Mouse (Mus musculus) cerebellum, adult 2 months (tissue): ENCODE data around the gene Slc9a3. TPM values are rescaled to one million over a fixed set of nuclear protein-coding genes. Genes with fewer than 3 reads are reported as not detected.

Experiments used
- DNase-seq, 2 experiments: peaks; one replicate each; pipeline ENCODE4 v3.0.0; 2021
- H3K27ac ChIP-seq: fragments of 200-500 bp; 2 replicates; pipeline ENCODE4 v1.5.1; 2012; ENCODE audit warnings: low read length, control low read depth, inconsistent platforms; ENCODE audit not compliant: insufficient read depth
- H3K27me3 ChIP-seq: fragments of 200-500 bp; 2 replicates; pipeline ENCODE4 v1.6.1; 2012; ENCODE audit warnings: inconsistent platforms, mild to moderate bottlenecking, low read length, moderate library complexity; ENCODE audit not compliant: control insufficient read depth, insufficient read depth
- H3K4me1 ChIP-seq: fragments of 200-500 bp; 2 replicates; pipeline ENCODE4 v1.6.1; 2011; ENCODE audit warnings: low read length; ENCODE audit not compliant: control insufficient read depth, insufficient read depth
- H3K4me3 ChIP-seq: fragments of 200-500 bp; replicated peaks from 2 replicates; pipeline ENCODE3; 2011; ENCODE audit warnings: mild to moderate bottlenecking, low read depth, low read length, control low read depth; ENCODE audit not compliant: insufficient read depth
- CTCF ChIP-seq: fragments of 200-500 bp; IDR thresholded peaks from 2 replicates; pipeline ENCODE4 v1.5.1; 2011; ENCODE audit warnings: low read depth, mild to moderate bottlenecking, control low read depth, low read length, moderate library complexity, borderline replicate concordance; ENCODE audit not compliant: insufficient read depth
- POLR2A ChIP-seq: fragments of 200-500 bp; IDR thresholded peaks from 2 replicates; pipeline ENCODE4 v1.6.1; 2011; ENCODE audit warnings: low read length, control low read depth, borderline replicate concordance; ENCODE audit not compliant: insufficient read depth
- WGBS: fragments of 180-500 bp; shearing (Covaris S2); methylation state at CpG from one replicate; pipeline ENCODE4 v1.1.7; 2018; 5-methylcytosine and 5-hydroxymethylcytosine counted together
- polyA plus RNA-seq: library from polyadenylated mRNA; depleted of rRNA; stranded (reverse); fragments of >200 nt; gene quantifications from 2 replicates; pipeline ENCODE4 v1.2.3, GENCODE M21; 2012

Slc9a3 gene
- polyA plus RNA-seq, 1 experiment, result 7.4 TPM

DNA sequence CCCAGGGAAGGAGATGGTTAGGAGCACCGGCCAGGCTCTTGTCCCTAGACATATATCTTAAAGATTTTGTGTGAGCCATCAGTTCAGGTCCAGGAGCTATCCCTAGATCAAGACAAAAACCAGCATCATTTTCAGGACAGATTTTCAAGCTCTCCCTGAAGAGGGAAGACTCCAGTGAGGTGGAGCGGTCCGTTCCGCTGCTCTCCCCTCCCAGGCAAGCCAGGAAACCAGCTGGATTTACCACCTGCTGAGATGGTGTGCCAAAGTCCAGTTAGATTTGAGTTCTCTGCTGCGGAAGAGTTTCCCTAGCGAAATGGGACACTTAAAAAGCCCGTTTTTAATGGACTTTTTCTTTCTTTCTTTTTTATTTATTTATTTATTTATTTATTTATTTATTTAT lies 6.3 kb downstream of the Slc9a3 start:
- TF ChIP-seq CTCF (no peak), POLR2A (no peak)
- no peak overlapping the region for H3K4me3 ChIP-seq
- no peaks in the 10 kb centered on the region for H3K4me1 ChIP-seq
- H3K27me3 ChIP-seq, result no peaks in the 10 kb centered on the region
- H3K27ac ChIP-seq, result no peak overlapping the region
- WGBS, result 50% methylated on average over 7 of the region's 7 CpGs
- no peak for DNase-seq

DNA sequence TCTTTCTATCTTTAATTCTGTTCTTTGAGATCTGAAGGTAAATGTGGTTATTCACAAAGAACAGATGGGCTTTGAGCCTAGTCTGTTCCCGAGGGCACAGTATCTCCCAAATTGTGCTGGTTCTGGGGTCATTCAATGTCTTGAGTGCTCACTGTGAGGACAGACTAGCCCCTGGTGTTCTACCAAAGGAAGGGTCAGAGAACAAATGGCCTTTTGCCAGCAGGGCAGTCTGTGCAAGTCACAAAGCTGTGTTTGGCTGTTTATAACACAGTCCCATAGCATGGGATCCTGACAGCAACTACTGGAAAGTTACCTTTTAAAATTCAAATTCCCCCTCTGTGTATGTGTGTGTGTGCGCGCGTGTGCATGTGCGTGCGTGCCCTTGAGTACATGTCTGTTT lies 8.7 kb downstream of the Slc9a3 start:
- Histone ChIP-seq H3K4me1 (no peaks in the 10 kb centered on the region), H3K4me3 (no peak overlapping the region), H3K27me3 (no peaks in the 10 kb centered on the region), H3K27ac (no peak overlapping the region)
- TF ChIP-seq CTCF (no peak), POLR2A (no peak)
- 85% methylated on average over 6 of the region's 6 CpGs for WGBS
- DNase-seq, result peak in 1 of 2 experiments; percentile 10

GRCm38 (mm10) chr13:74138906-74139647 lies 17.8 kb downstream of the Slc9a3 start:
- TF ChIP-seq POLR2A, result no peak
- no peak for TF ChIP-seq CTCF
- Histone ChIP-seq H3K27me3 (no peaks in the 10 kb centered on the region; the same call in 1 of the 2 replicates), H3K4me1 (no peaks in the 10 kb centered on the region), H3K27ac (no peak overlapping the region), H3K4me3 (no peak overlapping the region)
- no peak for DNase-seq
- whole genome bisulfite sequencing, result 79% methylated on average over 7 of the region's 7 CpGs

GRCm38 (mm10) chr13:74140793-74141192 lies 19.5 kb downstream of the Slc9a3 start:
- H3K27me3 ChIP-seq, result no peaks in the 10 kb centered on the region; the same call in 1 of the 2 replicates
- DNase-seq, result no peak
- H3K4me1 ChIP-seq, result peaks cover 4% of the 10 kb centered on the region; the same call in 1 of the 2 replicates
- no peak overlapping the region for H3K4me3 ChIP-seq
- TF ChIP-seq CTCF (no peak), POLR2A (no peak)
- 95% methylated on average over 6 of the region's 6 CpGs for WGBS
- H3K27ac ChIP-seq, result no peak overlapping the region

DNA sequence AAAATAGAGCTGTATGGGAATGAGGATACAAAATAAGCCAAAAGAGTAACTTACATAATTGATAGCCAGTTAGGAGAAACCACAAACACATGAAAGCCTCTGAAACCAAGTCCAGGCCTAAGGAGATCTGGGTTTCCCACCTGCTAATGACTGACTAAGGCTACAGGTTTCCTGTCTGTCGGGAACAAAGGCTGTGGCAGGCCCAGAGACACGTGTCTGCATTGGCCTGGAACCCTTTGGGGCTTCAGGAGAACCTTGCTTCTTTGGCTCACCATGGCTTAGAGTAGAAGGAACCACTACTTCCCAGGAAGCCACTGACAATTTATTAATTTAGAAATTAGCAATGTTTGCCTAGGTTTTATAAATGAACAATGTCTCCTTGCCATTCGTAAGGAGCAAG lies 22.0 kb downstream of the Slc9a3 start:
- DNase-seq, result no peak
- H3K4me3 ChIP-seq, result no peak overlapping the region
- no peak overlapping the region for H3K27ac ChIP-seq
- TF ChIP-seq CTCF (no peak), POLR2A (no peak)
- 89% methylated on average over 3 of the region's 3 CpGs for WGBS
- H3K27me3 ChIP-seq, result no peaks in the 10 kb centered on the region; the same call in 1 of the 2 replicates
- H3K4me1 ChIP-seq, result peaks cover 5% of the 10 kb centered on the region; the same call in 1 of the 2 replicates

GRCm38 (mm10) chr13:74144120-74144884 lies 23.0 kb downstream of the Slc9a3 start:
- H3K4me3 ChIP-seq, result no peak overlapping the region
- WGBS, result 88% methylated on average over 7 of the region's 7 CpGs
- no peak for TF ChIP-seq CTCF
- no peak for TF ChIP-seq POLR2A
- H3K27me3 ChIP-seq, result no peaks in the 10 kb centered on the region; the same call in 1 of the 2 replicates
- no peak for DNase-seq
- no peak overlapping the region for H3K27ac ChIP-seq
- H3K4me1 ChIP-seq, result peaks cover 5% of the 10 kb centered on the region; the same call in 1 of the 2 replicates

- Histone ChIP-seq H3K27me3 (no peaks in the 10 kb centered on the region), H3K4me1 (peaks cover 5% of the 10 kb centered on the region; the same call in 1 of the 2 replicates), H3K27ac (no peak overlapping the region), H3K4me3 (no peak overlapping the region)
- DNase-seq, result peak; percentile 72 to 88
- TF ChIP-seq POLR2A, result no peak
- no peak for TF ChIP-seq CTCF
- WGBS, result 35% methylated on average over 3 of the region's 3 CpGs
Observed at GRCm38 (mm10) chr13:74145983-74146622, 24.8 kb downstream of the Slc9a3 start.

DNA sequence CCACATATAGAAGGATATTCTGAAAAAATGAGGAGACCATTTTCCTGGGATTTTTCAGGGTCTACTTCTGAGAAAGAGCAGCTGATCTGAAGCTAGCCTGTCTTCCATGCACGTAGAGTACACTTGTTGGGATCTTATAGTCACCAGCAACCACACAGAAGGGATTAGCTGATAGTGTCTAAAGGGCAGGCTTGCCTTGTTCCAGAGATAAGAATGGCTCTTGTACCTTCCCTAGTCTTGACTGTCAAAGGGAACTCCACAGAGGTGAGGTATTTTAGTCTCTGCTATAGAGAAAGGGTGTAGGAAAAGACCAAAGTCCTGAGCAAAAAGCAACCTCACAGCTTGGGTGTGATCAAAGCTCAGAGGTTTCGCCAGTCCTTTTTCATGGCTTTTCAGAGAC lies 26.1 kb downstream of the Slc9a3 start:
- no peak overlapping the region for H3K27ac ChIP-seq
- DNase-seq, result no peak
- TF ChIP-seq CTCF (no peak), POLR2A (no peak)
- peaks cover 5% of the 10 kb centered on the region; the same call in 1 of the 2 replicates for H3K4me1 ChIP-seq
- H3K4me3 ChIP-seq, result no peak overlapping the region
- 98% methylated on average over 2 of the region's 2 CpGs for WGBS
- H3K27me3 ChIP-seq, result no peaks in the 10 kb centered on the region
